Mouse (Mus musculus): ENCODE results near the gene Mttp.

GRCm38 (mm10) chr3:138162553-138163183 is 17.9 kb upstream of the Mttp start:
- no peak for TF ChIP-seq GATA1 (IDR thresholded peaks at IDR 0.05; ENCODE audit: low read length)
- no peak for TF ChIP-seq TAL1 (IDR thresholded peaks at IDR 0.05; ENCODE audit: low read length)
